Mouse (Mus musculus): ENCODE measurements around the gene Ino80d. TPM values are rescaled to one million over a fixed set of nuclear protein-coding genes. Genes with fewer than 3 reads are reported as not detected.

Ino80d gene
- polyA plus RNA-seq, 1 experiment = 11.5 TPM

DNA sequence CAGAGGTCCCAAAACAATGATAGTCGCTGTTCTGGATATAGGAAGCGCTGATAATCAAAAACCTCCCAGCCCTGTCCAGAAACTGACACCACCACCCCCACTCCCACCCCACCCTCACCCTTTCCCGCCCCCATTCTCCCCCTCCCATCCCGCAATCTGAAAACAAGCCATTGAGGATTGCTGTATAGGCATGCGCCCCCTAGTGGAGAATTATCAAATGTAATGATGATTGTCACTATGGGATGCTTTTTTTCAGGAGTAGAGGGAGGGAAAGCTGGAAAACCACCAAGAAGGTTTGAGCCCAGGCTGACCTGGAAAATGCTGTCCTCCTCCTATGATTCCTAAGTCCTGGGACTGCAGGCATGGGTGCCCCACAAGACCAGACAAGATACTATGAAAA lies 147.6 kb downstream of the Ino80d start:
- WGBS = 33% methylated on average over 5 of the region's 5 CpGs
- Histone ChIP-seq H3K36me3 (ENCODE audit: control insufficient read depth, insufficient read depth, low read length) (no peaks in the 10 kb centered on the region), H3K4me1 (ENCODE audit: control insufficient read depth, insufficient read depth, insufficient read length, low read length) (no peaks in the 10 kb centered on the region), H3K4me3 (ENCODE audit: low read depth, low read length) (no peak overlapping the region), H3K27me3 (ENCODE audit: control insufficient read depth, insufficient read depth, low read length) (no peaks in the 10 kb centered on the region), H3K27ac (ENCODE audit: insufficient read depth, low read depth, low read length) (no peak overlapping the region)
- no peak for TF ChIP-seq POLR2A (IDR thresholded peaks at IDR 0.05; ENCODE audit: low read depth, low read length)
- peak; percentile 68; the same call in 1 of the 2 replicates for TF ChIP-seq CTCF (IDR thresholded peaks at IDR 0.05; ENCODE audit: extremely low read depth, insufficient read length, insufficient replicate concordance, low read depth, low read length)

DNA sequence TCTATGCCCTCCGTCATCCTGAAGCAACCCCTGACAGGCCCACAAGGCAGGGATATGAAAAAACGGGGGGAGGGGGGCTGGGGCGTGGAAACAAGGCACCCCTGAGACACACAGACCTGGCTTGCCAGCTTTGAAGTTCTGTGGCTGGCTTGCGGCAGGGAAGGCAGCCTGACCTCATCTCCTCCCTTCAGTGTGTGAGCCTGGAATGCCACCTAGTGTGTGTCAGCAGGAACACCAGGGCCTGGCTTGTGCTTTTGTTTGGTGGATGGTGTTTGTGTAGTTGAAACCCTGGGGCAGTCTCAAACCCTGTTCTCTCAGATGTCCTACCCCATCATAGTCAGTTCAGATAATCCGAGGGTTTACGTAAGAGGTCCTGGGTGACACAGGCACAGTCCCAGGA lies 150.2 kb downstream of the Ino80d start:
- no peak overlapping the region for H3K4me3 ChIP-seq (ENCODE audit: low read depth, low read length)
- TF ChIP-seq POLR2A (IDR thresholded peaks at IDR 0.05; ENCODE audit: low read depth, low read length) (no peak), CTCF (IDR thresholded peaks at IDR 0.05; ENCODE audit: extremely low read depth, insufficient read length, insufficient replicate concordance, low read depth, low read length) (peak; percentile 54; the same call in 1 of the 2 replicates)
- H3K36me3 ChIP-seq (ENCODE audit: control insufficient read depth, insufficient read depth, low read length) = no peaks in the 10 kb centered on the region
- 34% methylated on average over 6 of the region's 6 CpGs for WGBS
- no peaks in the 10 kb centered on the region for H3K27me3 ChIP-seq (ENCODE audit: control insufficient read depth, insufficient read depth, low read length)
- H3K27ac ChIP-seq (ENCODE audit: insufficient read depth, low read depth, low read length) = no peak overlapping the region
- H3K4me1 ChIP-seq (ENCODE audit: control insufficient read depth, insufficient read depth, insufficient read length, low read length) = no peaks in the 10 kb centered on the region

DNA sequence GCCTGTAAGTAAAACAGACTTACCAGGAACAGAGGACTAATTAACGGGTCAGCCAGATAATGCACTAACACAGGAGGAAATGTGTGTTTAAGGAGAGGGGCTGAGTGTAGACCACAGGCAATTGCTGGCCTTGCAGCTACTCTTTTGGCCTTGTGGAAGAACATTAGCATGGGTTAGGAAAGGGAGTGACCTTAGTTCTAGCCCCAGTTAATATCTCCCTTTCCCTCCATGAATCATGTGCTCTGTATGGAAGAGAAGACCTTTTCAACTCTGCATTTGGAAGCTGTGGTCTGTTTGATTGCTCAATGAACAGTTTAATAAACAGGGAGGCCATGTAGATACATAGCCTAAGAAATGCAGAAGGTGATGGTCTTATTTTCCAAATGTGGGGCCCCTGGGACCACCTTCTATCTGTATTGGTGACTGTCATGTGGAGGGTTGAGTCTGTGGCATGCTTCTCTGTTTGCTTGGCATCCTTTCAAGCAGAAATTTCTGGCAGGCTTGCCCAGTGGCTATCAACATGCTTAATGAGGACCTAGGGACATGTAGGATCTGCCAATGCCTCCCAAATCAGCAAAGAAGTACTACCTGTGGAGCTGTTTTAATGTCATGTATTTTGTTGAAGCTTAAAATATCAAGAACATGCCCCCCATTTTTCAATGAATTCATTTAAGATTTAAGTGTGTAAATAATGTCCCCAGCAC lies 157.4 kb downstream of the Ino80d start:
- H3K27ac ChIP-seq (ENCODE audit: insufficient read depth, low read depth, low read length) = no peak overlapping the region
- WGBS = 80% methylated on average over 1 of the region's 1 CpGs
- no peak for TF ChIP-seq CTCF (IDR thresholded peaks at IDR 0.05; ENCODE audit: extremely low read depth, insufficient read length, insufficient replicate concordance, low read depth, low read length)
- no peak for TF ChIP-seq POLR2A (IDR thresholded peaks at IDR 0.05; ENCODE audit: low read depth, low read length)
- no peak overlapping the region for H3K4me3 ChIP-seq (ENCODE audit: low read depth, low read length)
- H3K36me3 ChIP-seq (ENCODE audit: control insufficient read depth, insufficient read depth, low read length) = no peaks in the 10 kb centered on the region
- no peaks in the 10 kb centered on the region for H3K27me3 ChIP-seq (ENCODE audit: control insufficient read depth, insufficient read depth, low read length)
- H3K4me1 ChIP-seq (ENCODE audit: control insufficient read depth, insufficient read depth, insufficient read length, low read length) = no peaks in the 10 kb centered on the region

DNA sequence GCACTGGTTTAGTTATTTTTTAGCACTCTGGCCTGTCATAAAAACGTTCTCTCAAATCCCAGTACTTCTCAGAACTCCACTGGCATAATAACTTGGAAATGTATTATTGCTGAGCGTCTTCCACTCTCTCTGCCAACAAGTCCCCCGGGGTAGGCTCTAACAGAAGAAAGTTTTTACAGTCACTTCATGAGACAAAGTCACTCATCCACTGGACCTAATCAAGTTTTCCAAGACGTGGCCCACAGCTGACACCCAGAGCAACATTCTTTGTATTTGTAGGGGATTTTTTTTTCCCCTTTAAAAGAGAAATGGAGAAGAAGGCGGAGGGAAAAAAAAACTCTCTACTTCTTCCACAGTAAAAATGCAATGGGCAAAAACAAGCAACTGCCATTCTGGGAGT lies 157.9 kb downstream of the Ino80d start:
- H3K27me3 ChIP-seq (ENCODE audit: control insufficient read depth, insufficient read depth, low read length) = no peaks in the 10 kb centered on the region
- H3K4me3 ChIP-seq (ENCODE audit: low read depth, low read length) = no peak overlapping the region
- TF ChIP-seq CTCF (IDR thresholded peaks at IDR 0.05; ENCODE audit: extremely low read depth, insufficient read length, insufficient replicate concordance, low read depth, low read length) (no peak), POLR2A (IDR thresholded peaks at IDR 0.05; ENCODE audit: low read depth, low read length) (no peak)
- H3K27ac ChIP-seq (ENCODE audit: insufficient read depth, low read depth, low read length) = no peak overlapping the region
- H3K4me1 ChIP-seq (ENCODE audit: control insufficient read depth, insufficient read depth, insufficient read length, low read length) = no peaks in the 10 kb centered on the region
- WGBS = 77% methylated on average over 5 of the region's 5 CpGs
- H3K36me3 ChIP-seq (ENCODE audit: control insufficient read depth, insufficient read depth, low read length) = no peaks in the 10 kb centered on the region

DNA sequence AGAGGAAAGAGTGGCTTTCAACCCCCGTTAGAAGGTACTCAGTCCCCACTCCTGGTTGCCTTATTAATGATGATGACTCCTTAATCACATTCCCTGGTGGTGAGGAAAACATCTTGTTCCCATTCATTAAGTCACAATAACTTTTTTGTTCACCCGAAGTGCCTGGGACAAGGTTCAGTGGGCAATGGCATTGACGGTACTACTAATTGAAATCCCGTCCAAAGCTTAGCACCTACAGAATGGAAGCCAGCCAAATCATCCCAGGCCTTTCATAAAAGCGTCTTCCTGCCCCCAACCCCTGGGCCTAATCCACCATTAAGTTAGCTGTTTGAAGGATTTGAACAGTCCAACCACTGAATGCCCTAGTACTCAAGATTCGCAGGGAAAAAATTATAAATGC lies 159.1 kb downstream of the Ino80d start:
- no peak for TF ChIP-seq POLR2A (IDR thresholded peaks at IDR 0.05; ENCODE audit: low read depth, low read length)
- TF ChIP-seq CTCF (IDR thresholded peaks at IDR 0.05; ENCODE audit: extremely low read depth, insufficient read length, insufficient replicate concordance, low read depth, low read length) = no peak
- no peak overlapping the region for H3K27ac ChIP-seq (ENCODE audit: insufficient read depth, low read depth, low read length)
- WGBS = 42% methylated on average over 6 of the region's 6 CpGs
- H3K27me3 ChIP-seq (ENCODE audit: control insufficient read depth, insufficient read depth, low read length) = no peaks in the 10 kb centered on the region
- no peaks in the 10 kb centered on the region for H3K4me1 ChIP-seq (ENCODE audit: control insufficient read depth, insufficient read depth, insufficient read length, low read length)
- no peak overlapping the region for H3K4me3 ChIP-seq (ENCODE audit: low read depth, low read length)
- H3K36me3 ChIP-seq (ENCODE audit: control insufficient read depth, insufficient read depth, low read length) = no peaks in the 10 kb centered on the region

DNA sequence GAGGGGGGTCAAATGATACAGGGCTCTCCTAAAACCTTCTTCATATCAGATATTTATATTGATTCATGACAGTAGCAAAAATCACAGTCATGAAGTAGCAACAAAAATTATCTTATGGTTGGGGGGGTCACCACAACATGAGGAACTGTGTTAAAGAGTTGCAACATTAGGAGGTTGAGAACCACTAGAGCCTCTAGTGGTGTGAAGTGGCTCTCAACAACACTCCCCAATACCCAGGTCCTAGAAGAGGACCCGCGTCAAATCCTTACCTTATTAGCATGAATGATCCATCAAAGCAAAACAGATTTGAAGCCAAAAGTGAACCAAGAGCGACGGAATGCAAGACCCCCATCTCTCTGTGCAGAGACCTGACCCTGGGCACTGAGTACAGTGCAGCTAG lies 161.4 kb downstream of the Ino80d start:
- TF ChIP-seq POLR2A (IDR thresholded peaks at IDR 0.05; ENCODE audit: low read depth, low read length) (no peak), CTCF (IDR thresholded peaks at IDR 0.05; ENCODE audit: extremely low read depth, insufficient read length, insufficient replicate concordance, low read depth, low read length) (no peak)
- Histone ChIP-seq H3K27me3 (ENCODE audit: control insufficient read depth, insufficient read depth, low read length) (no peaks in the 10 kb centered on the region), H3K27ac (ENCODE audit: insufficient read depth, low read depth, low read length) (no peak overlapping the region), H3K36me3 (ENCODE audit: control insufficient read depth, insufficient read depth, low read length) (no peaks in the 10 kb centered on the region), H3K4me3 (ENCODE audit: low read depth, low read length) (no peak overlapping the region), H3K4me1 (ENCODE audit: control insufficient read depth, insufficient read depth, insufficient read length, low read length) (no peaks in the 10 kb centered on the region)
- 94% methylated on average over 4 of the region's 4 CpGs for WGBS

DNA sequence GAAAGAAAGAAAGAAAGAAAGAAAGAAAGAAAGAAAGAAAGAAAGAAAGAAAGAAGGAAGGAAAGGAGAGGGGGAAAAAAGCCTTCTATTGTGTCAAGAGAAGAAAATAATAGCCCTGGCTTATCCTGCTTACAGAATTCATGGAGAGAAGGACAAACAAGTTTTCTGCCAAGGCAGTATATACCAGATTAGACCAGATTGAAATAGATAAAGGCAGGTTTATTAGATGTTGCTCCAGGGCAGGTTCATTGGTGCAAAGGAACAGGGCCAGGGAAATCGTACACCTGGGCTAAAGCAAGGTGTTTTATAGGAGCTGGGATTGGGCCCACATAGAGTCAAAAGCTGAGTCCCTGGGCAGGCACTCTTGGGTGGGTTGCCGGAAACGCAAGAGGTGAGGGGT lies 162.1 kb downstream of the Ino80d start:
- TF ChIP-seq CTCF (IDR thresholded peaks at IDR 0.05; ENCODE audit: extremely low read depth, insufficient read length, insufficient replicate concordance, low read depth, low read length) (no peak), POLR2A (IDR thresholded peaks at IDR 0.05; ENCODE audit: low read depth, low read length) (no peak)
- 59% methylated on average over 3 of the region's 3 CpGs for WGBS
- H3K36me3 ChIP-seq (ENCODE audit: control insufficient read depth, insufficient read depth, low read length) = no peaks in the 10 kb centered on the region
- no peak overlapping the region for H3K27ac ChIP-seq (ENCODE audit: insufficient read depth, low read depth, low read length)
- no peak overlapping the region for H3K4me3 ChIP-seq (ENCODE audit: low read depth, low read length)
- no peaks in the 10 kb centered on the region for H3K4me1 ChIP-seq (ENCODE audit: control insufficient read depth, insufficient read depth, insufficient read length, low read length)
- H3K27me3 ChIP-seq (ENCODE audit: control insufficient read depth, insufficient read depth, low read length) = no peaks in the 10 kb centered on the region
